Mouse (Mus musculus) limb, embryonic 14.5 days (tissue): ENCODE measurements at regions not wholly inside any gene's neighbourhood (a gene's known extent, or its start where the extent isn't known, plus 50 kb on each side); places are given as distances from the start of the nearest gene placed in this dataset.

Experiments
- ATAC-seq: fragments of 200-750 bp; cut with Nextera tagmentation; 2 replicates; pipeline ENCODE4 v1.8.0; 2017; ENCODE audit warnings: low read depth, moderate number of reproducible peaks, moderate TSS enrichment; ENCODE audit not compliant: low FRiP score
- DNase-seq: peaks from one replicate; pipeline ENCODE4 v3.0.0-alpha.2; 2015; ENCODE audit warnings: low spot score
- H3K27ac ChIP-seq: fragments of 300-500 bp; sonication (generic); replicated peaks from 2 replicates; pipeline ENCODE4 v1.5.1; 2014; ENCODE audit warnings: low read depth, mild to moderate bottlenecking, low read length, moderate library complexity, mixed read lengths
- H3K27me3 ChIP-seq: fragments of 300-500 bp; sonication (generic); 2 replicates; pipeline ENCODE4 v1.6.1; 2014; ENCODE audit warnings: low read length, mixed read lengths; ENCODE audit not compliant: control insufficient read depth, insufficient read depth
- H3K36me3 ChIP-seq: fragments of 300-500 bp; sonication (generic); 2 replicates; pipeline ENCODE4 v1.6.1; 2014; ENCODE audit warnings: mild to moderate bottlenecking, low read length, moderate library complexity, mixed read lengths; ENCODE audit not compliant: control insufficient read depth, insufficient read depth
- H3K4me1 ChIP-seq: fragments of 300-500 bp; sonication (generic); 2 replicates; pipeline ENCODE4 v1.6.1; 2014; ENCODE audit warnings: antibody characterized with exemption, low read length, mixed read lengths; ENCODE audit not compliant: control insufficient read depth, insufficient read depth
- H3K4me2 ChIP-seq: fragments of 300-500 bp; sonication (generic); replicated peaks from 2 replicates; pipeline ENCODE4 v1.6.1; 2014; ENCODE audit warnings: low read depth, mild to moderate bottlenecking, low read length, moderate library complexity; ENCODE audit not compliant: severe bottlenecking
- H3K4me3 ChIP-seq: fragments of 300-500 bp; sonication (generic); replicated peaks from 2 replicates; pipeline ENCODE4 v1.5.1; 2014; ENCODE audit warnings: low read length
- H3K9ac ChIP-seq: fragments of 300-500 bp; sonication (generic); 2 replicates; pipeline ENCODE4 v1.6.1; 2014; ENCODE audit warnings: mild to moderate bottlenecking, low read depth, low read length, moderate library complexity; ENCODE audit not compliant: severe bottlenecking
- H3K9me3 ChIP-seq: fragments of 300-500 bp; sonication (generic); 2 replicates; pipeline ENCODE4 v1.6.1; 2016; ENCODE audit warnings: low read length; ENCODE audit not compliant: control insufficient read depth
- POLR2A ChIP-seq: fragments of 200-500 bp; IDR thresholded peaks from 2 replicates; pipeline ENCODE4 v1.8.0; 2012; ENCODE audit warnings: inconsistent platforms, mild to moderate bottlenecking, moderate library complexity, borderline replicate concordance; ENCODE audit not compliant: insufficient read depth, insufficient read length; ENCODE audit errors: extremely low read depth
- WGBS: fragments of 180-500 bp; shearing (Covaris S2); extraction: QIAGEN DNeasy Blood & Tissue Kit; methylation state at CpG from one replicate; pipeline ENCODE4 v1.1.7; 2014; 5-methylcytosine and 5-hydroxymethylcytosine counted together

GRCm38 (mm10) chr4:67862218-67862617 is 1034.8 kb downstream of the Tlr4 start:
- WGBS: 79% methylated on average over 2 of the region's 2 CpGs
- no peaks in the 10 kb centered on the region for H3K9me3 ChIP-seq
- no peak overlapping the region for H3K4me2 ChIP-seq
- H3K36me3 ChIP-seq: no peaks in the 10 kb centered on the region
- no peak overlapping the region for H3K4me3 ChIP-seq
- H3K27me3 ChIP-seq: no peaks in the 10 kb centered on the region
- H3K4me1 ChIP-seq: no peaks in the 10 kb centered on the region
- TF ChIP-seq POLR2A: no peak
- no peak overlapping the region for H3K9ac ChIP-seq
- no peak overlapping the region for H3K27ac ChIP-seq
- ATAC-seq: no peak
- no peak for DNase-seq

GRCm38 (mm10) chr4:67861801-67862200 is 1034.4 kb downstream of the Tlr4 start:
- TF ChIP-seq POLR2A: no peak
- no peak overlapping the region for H3K4me3 ChIP-seq
- H3K27ac ChIP-seq: no peak overlapping the region
- ATAC-seq (no peak), DNase-seq (no peak)
- H3K4me2 ChIP-seq: no peak overlapping the region
- no peaks in the 10 kb centered on the region for H3K27me3 ChIP-seq
- H3K9me3 ChIP-seq: no peaks in the 10 kb centered on the region
- no peaks in the 10 kb centered on the region for H3K36me3 ChIP-seq
- H3K4me1 ChIP-seq: no peaks in the 10 kb centered on the region
- WGBS: 84% methylated on average over 1 of the region's 1 CpGs
- H3K9ac ChIP-seq: no peak overlapping the region

- no peak for TF ChIP-seq POLR2A
- 77% methylated on average over 4 of the region's 4 CpGs for WGBS
- H3K4me1 ChIP-seq: no peaks in the 10 kb centered on the region
- no peaks in the 10 kb centered on the region for H3K9me3 ChIP-seq
- H3K9ac ChIP-seq: no peak overlapping the region
- no peaks in the 10 kb centered on the region for H3K27me3 ChIP-seq
- no peak overlapping the region for H3K4me3 ChIP-seq
- H3K27ac ChIP-seq: no peak overlapping the region
- no peak for DNase-seq
- no peak for ATAC-seq
- H3K36me3 ChIP-seq: no peaks in the 10 kb centered on the region
- H3K4me2 ChIP-seq: no peak overlapping the region
These were observed 1025.6 kb downstream of the Tlr4 start for GRCm38 (mm10) chr4:67853001-67853400.

- no peak for TF ChIP-seq POLR2A
- no peak overlapping the region for H3K27ac ChIP-seq
- H3K27me3 ChIP-seq: no peaks in the 10 kb centered on the region
- ATAC-seq (no peak), DNase-seq (no peak)
- no peaks in the 10 kb centered on the region for H3K4me1 ChIP-seq
- no peaks in the 10 kb centered on the region for H3K9me3 ChIP-seq
- no peaks in the 10 kb centered on the region for H3K36me3 ChIP-seq
- H3K9ac ChIP-seq: no peak overlapping the region
- H3K4me2 ChIP-seq: no peak overlapping the region
- 68% methylated on average over 4 of the region's 4 CpGs for WGBS
- no peak overlapping the region for H3K4me3 ChIP-seq
These were observed 1006.0 kb downstream of the Tlr4 start for GRCm38 (mm10) chr4:67833397-67833796.

- TF ChIP-seq POLR2A: no peak
- DNase-seq (no peak), ATAC-seq (no peak)
These were observed 998.1 kb downstream of the Tlr4 start for GRCm38 (mm10) chr4:67825484-67825883.

GRCm38 (mm10) chr4:67796050-67796449 is 968.7 kb downstream of the Tlr4 start:
- Histone ChIP-seq H3K9ac (no peak overlapping the region), H3K4me2 (no peak overlapping the region), H3K27me3 (no peaks in the 10 kb centered on the region), H3K4me1 (no peaks in the 10 kb centered on the region), H3K27ac (no peak overlapping the region), H3K36me3 (no peaks in the 10 kb centered on the region), H3K4me3 (no peak overlapping the region), H3K9me3 (no peaks in the 10 kb centered on the region)
- ATAC-seq (no peak), DNase-seq (no peak)
- WGBS: 57% methylated on average over 1 of the region's 1 CpGs
- TF ChIP-seq POLR2A: no peak

More at GRCm38 (mm10) chr4:67825484-67825883, 998.1 kb downstream of the Tlr4 start:
- Histone ChIP-seq H3K27ac (no peak overlapping the region), H3K9ac (no peak overlapping the region), H3K4me2 (no peak overlapping the region), H3K9me3 (no peaks in the 10 kb centered on the region), H3K27me3 (no peaks in the 10 kb centered on the region), H3K4me3 (no peak overlapping the region), H3K36me3 (no peaks in the 10 kb centered on the region), H3K4me1 (no peaks in the 10 kb centered on the region)
- 57% methylated on average over 1 of the region's 1 CpGs for WGBS
